Mouse (Mus musculus): ENCODE data around the gene Atp6v0e.

DNA sequence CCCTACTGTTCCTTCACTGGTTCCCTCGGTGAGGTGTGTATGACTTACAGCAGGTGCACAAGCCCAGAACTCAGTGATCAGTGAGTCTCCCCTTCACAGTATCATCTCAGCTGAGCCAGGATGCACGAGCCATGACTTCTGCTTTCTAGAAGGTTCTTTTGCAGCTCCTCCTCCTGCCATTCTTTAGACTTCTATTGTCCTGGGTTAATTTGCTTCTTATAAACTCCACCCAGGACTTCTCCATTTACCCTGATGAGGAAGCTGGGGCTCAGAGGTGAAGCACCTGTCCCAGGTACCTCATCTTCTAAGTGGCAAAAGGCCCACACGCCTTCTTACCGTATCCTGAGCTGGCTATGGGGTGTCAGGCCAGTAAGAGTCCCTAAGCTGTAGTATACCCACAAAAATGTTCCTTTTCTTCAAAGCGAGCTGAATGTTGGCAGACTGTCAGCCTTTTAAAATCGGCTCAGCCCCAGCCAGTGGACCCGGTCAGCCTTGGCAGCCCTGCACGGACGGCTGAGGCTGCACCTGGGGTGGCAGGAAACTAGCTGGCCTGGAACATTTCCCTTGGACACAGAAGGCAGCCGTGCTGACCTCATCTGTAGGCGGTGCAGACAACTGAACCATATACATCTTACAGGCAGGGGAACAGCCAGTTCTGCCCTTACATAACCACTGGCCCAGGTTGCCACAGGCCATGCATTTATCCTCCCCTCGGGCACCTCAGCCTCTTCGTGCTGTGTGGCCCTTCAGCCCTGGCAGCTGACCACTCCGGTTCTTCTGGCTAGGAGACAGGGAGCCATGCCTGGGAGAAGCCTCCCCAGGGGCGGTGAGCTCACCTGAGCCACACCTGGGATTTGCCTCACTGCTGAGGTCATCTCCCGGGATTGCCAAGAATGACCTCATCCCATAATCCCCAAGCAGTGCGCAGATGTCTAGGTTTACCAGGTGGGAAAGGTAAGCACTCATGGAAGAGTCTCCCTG, 42.0 kb upstream of the Atp6v0e start:
- TF ChIP-seq CTCF (IDR thresholded peaks at IDR 0.05; ENCODE audit: control insufficient read depth, insufficient read depth, low read length): no peak
- no peak for TF ChIP-seq POLR2A (IDR thresholded peaks at IDR 0.05; ENCODE audit: borderline replicate concordance, control insufficient read depth, low read depth, low read length)
